Mouse (Mus musculus) frontal cortex, postnatal 10 days (tissue): ENCODE data around the gene Bola3.
"Not testable (repeated sequence)": the region's sequence is repeated elsewhere in the genome, so short reads cannot be mapped to it uniquely, and the experiment has no call there.

ENCODE experiments used
- DNase-seq, 2 experiments: peaks; one replicate each; pipeline ENCODE4 v3.0.0; 2022; ENCODE audit warnings: low spot score in 2 of 2, mixed read lengths in 1 of 2

The Bola3 gene

DNA sequence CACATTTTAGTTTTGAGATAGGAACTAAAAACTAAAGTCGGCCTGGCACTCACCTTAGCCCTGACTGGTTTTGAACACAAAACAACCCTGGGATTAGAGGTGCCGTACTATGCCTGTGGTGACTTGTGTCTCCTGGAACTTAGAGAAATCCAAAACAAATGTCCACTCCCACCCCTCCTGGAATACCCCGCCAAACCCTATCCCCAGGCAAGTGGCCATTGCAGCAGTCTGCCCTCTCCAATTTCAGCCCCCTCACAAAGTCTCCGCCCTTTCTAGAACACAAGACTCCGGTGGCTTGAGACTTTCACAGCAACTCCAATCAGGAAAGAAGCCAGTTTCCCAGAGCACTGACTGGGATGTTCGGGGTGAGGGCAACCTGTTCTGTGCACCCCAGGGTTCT lies at the start of gene Bola3:
Gene Bola3, plus strand, starts transcription at position 275 of the 400 bp plus-strand sequence.
- no peak for DNase-seq

DNA sequence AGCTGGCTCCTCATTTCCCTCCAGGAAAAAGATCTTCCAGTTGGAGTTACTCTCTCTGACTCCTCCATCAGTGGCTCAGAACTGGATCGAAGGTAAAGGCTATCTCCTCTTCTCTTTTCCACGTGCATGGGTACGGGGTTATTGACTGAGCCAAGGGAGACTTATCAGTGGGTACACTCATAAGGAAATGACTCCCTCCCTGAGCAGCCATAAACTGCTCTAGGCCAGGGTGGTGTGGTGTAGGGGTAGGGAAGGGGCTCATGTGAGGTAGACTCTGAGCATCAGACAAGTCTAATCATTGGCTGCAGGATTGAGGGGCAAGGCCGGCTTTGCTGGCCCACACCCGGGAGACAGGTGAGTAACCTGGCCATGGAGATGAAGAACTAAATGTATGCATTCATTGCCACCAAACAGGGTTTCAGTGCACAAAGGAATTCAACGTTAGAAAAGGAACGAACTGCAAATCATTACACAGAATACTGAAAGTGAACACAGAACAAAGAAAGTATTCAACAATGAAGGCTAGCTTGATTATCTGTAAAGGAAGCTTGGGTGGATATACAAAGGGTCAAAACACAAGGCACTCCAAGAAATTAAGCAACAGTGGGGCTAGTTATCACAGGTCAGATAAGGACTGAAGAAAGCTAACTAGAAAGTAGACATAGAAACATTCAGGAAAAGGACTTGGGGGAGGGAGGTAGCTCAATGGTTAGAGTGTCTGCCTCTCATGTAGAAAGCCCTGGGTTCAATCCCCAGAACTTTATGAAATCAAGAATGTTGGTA lies 48.3 kb upstream of the Bola3 start:
- DNase-seq = no peak

DNA sequence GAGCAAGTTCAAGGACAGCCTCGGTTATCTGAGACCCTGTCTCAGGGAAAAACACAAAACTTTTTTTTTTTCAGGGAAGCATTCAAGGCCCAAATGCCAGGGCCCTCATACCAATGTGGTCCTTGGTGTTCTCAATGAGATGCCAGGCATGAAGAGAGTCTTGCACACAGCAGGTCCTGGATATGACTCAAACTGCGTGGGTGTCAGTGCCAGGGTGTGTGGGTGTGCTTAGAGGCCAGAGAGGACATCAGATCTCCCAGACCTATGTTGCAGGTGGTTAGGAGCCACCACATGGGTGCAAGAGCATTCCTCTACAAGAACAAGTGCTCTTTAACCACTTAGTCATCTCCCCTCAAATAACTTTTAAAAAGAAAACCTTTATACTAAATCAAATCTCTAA lies 47.7 kb upstream of the Bola3 start:
- DNase-seq = no peak

DNA sequence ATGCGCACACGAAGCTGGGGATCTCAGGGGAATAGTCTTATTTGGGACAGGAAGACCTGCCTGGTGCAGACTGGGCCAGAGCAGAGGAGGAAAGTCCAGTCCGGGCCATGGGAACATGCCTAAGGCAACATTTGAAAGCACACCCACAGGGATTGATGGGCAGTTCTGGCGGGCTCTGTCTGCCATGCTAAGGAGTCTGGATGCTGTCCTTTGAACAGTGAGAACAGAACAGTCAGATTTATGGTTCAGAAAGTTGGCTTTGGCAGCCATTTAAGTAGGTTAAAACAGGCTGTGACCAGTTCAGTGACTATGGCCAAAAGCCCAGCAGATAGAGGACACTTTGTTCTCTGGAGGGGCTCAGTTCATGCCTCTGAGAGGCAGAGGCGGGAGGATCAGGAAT lies 46.7 kb upstream of the Bola3 start:
- no peak for DNase-seq

DNA sequence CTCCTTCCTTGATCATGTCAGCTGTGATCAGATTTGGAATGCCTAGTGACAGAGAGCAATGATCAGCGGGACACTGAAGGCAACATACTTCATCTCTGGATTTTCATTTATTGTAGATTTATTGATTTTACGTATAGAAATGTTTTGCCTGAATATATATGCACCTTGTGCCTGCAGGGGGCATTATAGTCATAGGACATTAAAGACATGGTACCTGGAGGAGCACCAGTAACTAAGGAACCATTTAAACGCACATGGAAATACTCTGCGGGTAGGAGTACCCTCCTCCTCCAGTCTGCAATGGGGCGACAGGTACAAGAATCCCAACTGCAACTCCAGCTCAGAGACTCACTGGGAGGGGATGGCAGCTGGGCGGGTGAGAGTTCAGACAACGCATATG lies 39.9 kb upstream of the Bola3 start:
- no peak for DNase-seq

DNA sequence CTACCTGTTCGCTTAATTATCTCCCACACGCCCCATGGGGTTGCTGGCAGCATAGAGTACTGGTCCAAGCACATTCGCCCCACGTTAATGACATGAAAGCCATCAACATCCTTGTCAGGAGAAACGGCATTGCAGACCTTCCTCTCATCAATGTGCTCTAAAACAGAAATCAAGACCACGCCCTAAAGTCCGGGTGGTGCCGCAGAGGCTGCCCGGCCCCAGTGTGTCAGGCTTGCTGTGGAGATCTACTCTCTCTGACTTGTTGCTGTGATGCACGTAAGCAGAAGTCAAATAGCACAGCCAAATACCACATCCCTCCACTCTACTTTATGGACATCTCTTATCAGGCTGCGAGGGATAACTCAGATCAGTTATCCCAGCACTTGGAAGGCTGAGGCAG lies 37.7 kb upstream of the Bola3 start:
- DNase-seq = no peak

DNA sequence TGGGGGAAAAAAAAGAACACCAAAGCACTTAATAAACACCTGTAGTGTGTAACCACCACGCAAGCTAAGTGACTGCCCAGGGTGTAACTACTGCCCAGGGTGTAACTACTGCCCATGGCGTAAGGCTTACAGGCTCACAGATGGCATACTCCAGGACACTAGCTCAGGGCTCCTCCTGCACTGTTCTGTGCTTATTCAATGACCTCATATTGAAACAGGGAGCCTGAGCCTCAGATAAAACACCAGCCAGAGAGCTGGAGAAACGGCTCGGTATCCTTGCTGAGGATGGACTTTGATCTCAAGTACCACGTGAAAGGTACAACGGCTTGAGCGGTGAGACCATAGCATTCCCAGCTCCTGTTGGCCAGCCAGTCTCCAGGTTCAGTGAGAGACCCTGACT lies 36.9 kb upstream of the Bola3 start:
- no peak for DNase-seq

DNA sequence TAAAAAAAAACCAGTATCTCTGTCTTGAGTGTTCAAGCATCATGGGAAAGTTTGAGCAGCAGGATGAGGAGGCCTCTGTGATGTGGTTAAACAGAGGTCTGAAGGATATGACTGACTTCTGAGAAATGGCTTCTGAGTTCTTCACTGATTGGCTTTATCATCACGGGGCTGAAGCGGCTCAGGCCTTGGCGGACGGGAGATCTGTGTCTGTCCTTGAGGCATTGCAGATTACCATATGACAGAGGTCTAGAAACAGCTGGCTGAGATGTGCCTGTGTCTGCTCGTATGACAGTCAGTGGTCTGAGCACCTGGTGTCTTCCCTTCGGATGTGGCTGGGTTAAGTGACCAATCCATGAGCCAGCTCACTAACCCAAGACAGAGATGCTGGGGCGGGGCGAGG lies 36.4 kb upstream of the Bola3 start:
- no peak for DNase-seq

DNA sequence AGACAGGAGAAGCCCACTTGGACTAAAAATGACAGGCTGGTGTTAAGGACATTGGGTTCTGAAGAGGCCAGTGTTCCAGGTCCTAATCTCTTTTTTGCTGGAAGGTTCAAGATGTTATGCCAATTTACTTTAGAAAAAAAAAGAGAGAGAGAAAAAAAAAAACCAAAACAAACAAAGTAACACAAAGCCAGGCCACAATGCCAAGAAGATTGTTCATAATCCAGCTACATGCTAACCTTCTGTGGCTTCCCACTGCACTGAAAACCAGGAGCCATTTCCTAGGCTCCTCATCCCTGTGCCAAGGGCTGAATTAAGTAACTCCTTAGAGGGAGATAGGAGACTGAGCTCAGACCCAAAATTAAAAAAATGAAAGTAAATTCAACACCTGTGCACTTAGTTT lies 33.7 kb upstream of the Bola3 start:
- DNase-seq = no peak

DNA sequence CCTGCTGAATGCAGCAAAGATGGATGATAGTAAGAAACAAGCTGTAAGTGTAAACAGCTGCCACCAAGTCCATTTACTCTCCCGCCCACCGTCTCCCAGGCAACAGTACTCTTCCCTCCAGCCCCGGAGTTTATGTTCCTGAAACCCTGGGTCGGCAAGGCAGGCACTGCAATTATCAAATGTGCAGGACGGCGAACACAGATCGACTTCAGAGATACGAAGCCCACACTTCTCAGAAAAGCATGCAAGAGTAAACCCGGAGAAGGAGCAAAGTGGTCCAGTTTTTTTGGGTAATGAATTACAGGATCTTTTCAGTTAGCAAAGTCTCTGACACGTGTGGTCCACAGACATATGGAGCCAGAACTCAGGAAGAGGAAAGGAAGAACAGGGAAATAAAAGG lies 32.9 kb upstream of the Bola3 start:
- DNase-seq = no peak

DNA sequence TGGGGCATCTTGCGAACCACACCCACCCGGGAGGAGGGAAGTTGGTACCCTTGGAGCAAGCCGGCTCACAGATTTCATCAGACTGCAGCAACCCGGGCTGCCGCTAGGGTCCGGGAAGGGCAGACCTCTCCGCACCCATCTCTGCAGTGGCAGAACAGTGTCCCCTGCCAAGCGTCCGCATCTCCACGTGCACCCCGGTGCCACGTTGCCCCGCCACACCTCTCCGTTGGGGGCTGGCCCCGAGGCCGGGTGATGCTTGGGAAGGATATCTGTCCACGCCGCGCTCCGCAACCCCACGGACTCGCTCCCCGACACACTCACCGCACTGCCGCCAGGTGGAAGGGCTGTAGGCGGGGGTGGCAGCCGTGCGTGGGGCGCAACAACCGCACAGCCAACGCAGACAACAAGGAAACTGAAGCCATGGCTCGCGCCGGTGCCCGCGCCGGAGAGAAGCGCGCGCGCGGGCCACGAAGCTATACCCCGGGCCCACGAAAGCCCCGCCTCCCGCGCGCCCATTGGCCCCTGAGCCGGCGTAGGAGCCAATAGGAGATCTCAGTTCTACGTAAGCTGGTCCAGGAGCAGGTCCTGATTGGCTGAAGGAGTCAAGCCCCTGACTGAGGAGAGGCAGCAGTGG lies 31.7 kb upstream of the Bola3 start:
- peak; percentile 89 to 91 for DNase-seq

DNA sequence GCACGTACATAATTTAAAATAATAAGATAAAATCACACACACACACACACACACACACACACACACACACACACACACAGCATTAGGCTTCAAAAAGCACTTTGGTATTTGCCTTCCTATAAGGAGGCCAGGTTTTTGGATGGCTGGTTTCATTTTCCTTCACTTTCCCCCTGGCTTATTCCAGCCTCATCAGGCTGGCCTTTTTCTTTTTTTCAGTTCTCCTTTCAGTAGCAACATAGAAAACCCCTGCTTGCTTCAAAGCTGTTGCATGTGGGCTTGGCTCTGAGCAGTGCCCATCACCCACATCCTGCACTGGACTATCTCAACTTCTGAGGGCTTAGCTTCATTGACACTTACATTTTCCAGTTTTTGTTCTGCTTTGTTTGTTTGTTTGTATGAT lies 27.0 kb upstream of the Bola3 start:
- DNase-seq = no peak

DNA sequence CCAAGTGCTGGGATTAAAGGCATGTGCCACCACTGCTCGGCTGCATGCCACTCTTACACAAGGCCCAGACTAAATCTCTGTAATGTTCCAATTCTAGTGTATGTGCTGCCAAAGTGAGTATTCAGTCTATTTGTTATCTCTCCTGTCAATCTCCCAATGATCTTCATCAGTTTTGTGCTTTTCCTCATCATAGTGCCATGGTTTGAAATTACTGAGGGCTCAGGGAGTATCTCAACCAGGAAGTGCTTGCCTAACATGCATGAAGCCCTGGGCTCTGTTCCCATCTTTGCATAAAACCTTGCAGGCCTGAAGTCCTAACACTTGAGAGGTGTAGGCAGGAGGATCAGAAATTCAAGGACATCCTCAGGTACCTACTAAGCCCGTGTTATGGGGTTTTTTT lies 26.2 kb upstream of the Bola3 start:
- DNase-seq = no peak

DNA sequence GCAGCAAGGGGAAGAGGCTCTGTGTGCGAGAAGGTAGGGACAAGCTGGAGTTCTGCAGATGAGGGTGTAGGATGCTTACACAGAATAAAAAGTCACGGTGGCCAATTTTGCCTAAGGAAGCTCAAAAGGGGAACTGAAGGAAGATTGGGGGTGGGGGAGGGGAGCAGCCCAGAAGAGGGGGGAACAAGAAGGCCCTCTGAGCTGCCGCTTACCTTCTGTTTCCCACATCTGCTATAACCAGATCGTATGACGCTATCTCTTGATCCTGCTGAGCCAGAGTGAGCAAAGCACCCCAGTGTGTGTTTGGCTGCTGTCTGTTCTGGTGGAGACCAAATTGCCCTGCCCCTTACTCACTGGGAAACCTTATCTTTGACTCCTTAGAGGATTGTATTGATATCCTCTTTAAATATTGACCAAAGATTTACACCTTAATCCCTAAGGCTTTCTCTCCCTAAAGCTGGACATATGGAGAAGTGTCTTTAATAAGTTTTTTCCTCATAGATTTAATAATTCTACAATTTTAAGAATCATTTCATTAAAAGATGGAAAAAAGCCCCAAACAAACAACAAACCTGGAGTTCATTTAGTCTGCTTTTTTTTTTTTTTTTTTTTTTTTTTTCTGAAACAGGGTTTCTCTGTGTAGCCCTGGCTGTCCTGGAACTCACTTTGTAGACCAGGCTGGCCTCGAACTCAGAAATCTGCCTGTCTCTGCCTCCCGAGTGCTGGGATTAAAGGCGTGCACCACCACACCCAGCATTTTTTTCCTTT lies 25.1 kb upstream of the Bola3 start:
- DNase-seq = no peak

DNA sequence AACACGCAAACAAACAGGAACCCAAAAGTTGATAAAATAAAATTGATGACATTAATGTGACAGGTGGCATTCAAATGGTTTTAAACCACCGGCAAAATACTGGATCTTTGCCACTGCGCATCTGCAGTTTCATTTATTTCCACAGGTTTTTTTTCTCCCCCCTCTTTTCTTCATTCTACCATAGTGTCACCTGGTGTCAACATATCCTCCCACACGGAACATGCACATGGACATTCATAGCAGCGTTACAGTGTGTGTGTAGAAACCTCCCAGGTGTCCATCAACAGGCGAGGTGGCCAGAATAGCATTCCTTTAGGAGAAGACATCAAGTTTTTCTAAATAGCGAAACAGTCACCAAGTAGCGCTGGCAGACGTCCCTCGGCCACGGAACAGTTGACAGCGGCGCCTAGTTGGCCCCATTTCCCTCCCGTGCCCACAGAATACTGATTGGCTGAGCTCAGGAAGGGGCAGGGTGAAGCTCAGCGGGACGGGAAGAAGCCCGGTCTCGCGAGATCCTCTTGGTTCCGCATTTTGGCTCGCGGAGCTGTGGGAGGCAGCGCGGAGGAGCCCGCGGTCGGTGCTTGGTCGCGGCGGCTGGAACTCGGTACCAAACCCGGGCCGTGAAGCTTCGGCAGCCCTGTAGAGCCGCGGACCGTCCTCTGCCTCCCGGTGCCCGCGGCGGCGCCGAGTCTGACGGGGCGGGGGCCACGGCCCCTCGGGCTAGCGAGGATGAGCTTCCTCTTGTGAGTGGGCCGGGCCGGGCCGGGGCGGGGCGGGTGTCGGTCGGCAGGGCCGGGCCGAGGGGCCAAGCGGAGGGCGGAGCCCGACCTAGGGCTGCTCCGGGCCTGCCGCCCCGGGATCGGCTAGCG lies 23.2 kb upstream of the Bola3 start, which contains the start of the genes Mthfd2 and Mob1a:
Gene Mthfd2, minus strand, starts transcription at position 384 of the 869 bp plus-strand sequence.
Gene Mob1a, plus strand, starts transcription at position 492 of the 869 bp plus-strand sequence.
- DNase-seq = peak; percentile 89 to 91

DNA sequence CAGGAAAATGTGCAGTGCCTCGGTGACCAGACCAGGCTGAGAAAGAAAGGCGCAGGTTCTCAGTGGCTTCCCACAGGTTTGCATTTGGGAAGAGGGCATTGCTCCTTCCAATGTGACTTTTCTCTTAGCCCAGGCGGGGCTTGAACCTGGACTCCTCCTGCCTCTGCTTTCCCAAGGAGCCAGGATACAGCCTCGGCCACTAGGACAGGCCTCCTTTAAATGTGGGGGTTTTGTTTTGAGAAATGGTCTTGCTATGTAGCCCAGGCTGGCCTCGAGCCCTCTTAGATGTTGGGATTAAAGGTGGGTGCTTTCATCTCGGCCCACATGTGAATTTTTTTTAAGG lies 22.6 kb upstream of the Bola3 start:
- DNase-seq = no peak

DNA sequence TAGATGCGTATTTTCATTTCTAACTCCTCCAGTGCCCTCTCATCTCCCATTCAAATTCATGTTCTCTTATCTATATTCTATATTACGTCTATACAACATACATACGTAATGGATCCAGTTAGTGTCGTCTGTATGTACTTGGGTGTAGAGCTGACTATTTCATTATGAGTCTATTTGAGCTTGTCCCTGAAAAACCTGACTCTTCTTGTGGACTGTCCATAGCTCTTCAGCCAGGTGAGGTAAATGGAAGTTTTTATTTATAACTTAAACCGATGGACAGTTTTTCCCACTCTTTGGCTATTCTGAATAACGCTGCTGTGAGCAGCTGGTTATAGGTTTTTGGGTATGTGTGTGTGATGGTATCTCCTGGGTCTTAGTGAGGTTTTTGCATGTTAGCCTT lies 22.2 kb upstream of the Bola3 start:
- no peak for DNase-seq

DNA sequence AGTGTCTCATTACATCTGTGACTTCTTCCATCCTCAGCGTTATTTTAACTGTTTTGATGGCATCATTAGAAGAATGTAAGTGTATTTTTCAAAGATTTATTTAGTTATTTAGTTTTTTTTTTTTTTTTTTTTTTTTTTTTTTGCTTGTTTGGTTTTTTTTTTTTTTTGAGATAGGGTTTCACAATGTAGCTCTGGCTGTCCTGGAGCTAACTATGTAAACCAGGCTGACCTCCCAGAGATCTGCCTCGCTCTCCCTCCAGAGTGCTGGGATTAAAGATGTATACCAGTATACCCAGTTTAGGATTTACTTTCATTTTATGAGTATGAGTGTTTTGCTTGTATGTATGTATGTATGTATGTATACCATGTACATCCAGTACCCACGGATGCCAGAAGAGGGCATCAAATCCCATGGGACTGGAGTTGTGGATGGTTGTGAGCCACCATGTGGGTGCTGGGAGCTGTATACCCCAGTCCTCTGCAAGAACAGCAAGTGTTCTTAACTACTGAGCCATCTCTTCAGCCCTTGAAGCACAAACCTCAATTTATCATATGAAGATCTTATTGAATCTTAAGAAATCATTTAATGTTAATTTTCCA lies 21.3 kb upstream of the Bola3 start:
- DNase-seq = no peak

DNA sequence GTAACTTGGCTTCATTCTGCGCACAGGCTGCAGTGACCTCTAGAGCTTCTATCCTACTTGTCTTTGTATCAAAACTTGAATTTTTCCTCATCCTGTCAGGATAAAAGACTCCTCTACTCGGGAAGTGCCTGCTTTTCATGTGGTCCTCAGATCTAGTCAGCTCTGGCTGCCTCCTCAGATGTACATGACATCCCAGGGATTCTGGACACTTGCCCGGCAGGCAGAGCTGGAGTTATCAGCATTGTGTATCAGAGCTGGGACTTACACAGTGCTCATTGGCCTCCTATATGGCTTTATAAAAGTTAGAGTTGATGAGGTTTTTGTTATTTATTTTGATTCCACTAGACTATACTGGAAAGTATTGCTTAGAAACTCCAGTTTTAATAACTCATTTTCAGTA lies 7.6 kb upstream of the Bola3 start:
- DNase-seq = no peak

DNA sequence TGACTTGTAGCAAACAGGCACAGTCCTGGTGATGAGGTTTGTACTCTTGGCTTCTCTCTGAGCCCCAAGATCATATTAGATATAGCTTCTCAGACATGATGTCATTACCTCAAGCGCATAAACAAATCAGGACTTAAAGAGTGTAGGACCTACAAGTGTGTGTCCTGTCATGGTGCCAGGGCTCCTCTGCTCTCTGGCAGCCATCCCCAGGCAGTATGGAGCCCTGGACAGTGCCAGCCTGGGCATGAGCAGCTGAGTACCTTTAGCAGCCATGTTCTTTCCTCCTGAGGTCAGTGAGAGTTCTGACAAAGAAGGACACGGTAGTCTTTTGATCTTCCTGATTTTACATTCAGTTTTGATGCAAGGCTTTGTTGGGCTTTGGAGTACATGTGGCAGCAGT lies 6.0 kb upstream of the Bola3 start:
- no peak for DNase-seq

DNA sequence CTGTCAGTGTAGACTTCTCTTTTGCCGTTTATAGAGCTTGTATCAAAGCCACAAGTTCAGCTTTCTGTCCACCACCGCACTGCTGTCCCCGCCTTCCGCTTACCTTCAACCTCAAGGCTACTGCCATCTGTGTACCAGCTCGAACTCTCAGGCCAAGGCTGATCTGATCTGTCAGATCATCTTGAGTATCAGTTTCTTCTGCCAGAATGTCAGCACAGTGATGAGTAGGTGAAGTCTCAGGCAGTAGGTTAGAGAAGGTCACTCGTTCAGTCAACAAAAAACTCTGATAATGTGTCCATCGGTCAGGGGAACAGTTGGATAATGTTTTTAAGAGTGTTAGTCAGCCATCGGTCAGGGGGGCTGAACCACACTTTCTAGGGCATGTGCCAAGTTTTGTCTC lies 3.7 kb upstream of the Bola3 start:
- DNase-seq = not testable (repeated sequence)
